Comparison of ENCODE assay signal across 8 mouse cellular contexts in the genomic region with DNA sequence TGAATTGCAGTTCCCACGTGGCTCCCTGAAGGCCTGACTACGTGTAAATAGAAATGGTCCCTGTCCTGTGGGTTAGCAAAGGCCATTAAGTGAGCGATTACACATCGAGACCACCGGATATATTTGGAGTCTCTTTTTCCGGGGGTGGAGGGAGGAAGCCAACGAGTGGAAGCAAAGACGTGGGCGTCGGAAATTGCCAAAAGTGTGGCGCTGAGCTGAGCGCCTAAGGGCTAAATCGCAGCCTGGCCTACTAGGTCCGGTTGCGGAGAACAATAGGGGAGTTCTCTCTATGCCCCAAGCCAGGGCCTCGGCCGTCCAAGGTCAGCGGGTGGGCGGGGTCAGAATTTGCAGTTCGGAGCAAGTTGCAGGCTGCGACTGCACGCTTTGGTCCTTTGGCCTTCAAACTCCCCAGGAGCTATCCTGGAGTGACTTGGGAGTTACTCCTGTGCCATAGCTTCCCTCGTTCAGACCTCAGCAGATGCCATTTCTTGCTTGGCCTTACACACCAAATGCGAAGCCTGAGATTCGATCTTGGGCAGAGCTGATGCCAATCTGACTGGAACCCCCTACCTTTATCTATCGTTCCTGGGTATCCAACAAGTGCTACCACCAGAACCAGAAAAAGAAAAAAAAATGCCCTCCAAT. TPM values are rescaled to one million over a fixed set of nuclear protein-coding genes. Genes with fewer than 3 reads are reported as not detected.
DNase-seq lines count a peak whose midpoint lies in the region; ATAC-seq lines count a peak whose summit lies in the region.

No protein-coding gene starts in this region.

- no peaks in the 10 kb centered on the region for H3K36me3 ChIP-seq in midbrain, embryonic 12.5 days
- no peaks in the 10 kb centered on the region for H3K36me3 ChIP-seq in midbrain, embryonic 15.5 days (replicated peaks)

- peak overlapping the region; percentile 84 for H3K4me2 ChIP-seq in midbrain, embryonic 12.5 days (replicated peaks)
- H3K4me2 ChIP-seq in midbrain, embryonic 15.5 days = no peak overlapping the region

- peak overlapping the region; percentile 7; the same call in 1 of the 2 replicates for H3K4me3 ChIP-seq in midbrain, embryonic 12.5 days
- no peak overlapping the region for H3K4me3 ChIP-seq in midbrain, embryonic 15.5 days

- no peak for ATAC-seq in midbrain, embryonic 12.5 days (ENCODE audit: low FRiP score, low read depth)
- ATAC-seq in midbrain, embryonic 15.5 days (replicated peaks) = no peak
- no peak for ATAC-seq in frontal cortex, adult (ENCODE audit: low TSS enrichment)

- peak; percentile 33 to 59 for DNase-seq in adrenal gland, adult (ENCODE audit: inconsistent age in 2 of 2, low spot score in 1 of 2)
- DNase-seq in adrenal gland, postnatal 25 days = no peak
- peak; percentile 36 for DNase-seq in liver
- peak; percentile 21 for DNase-seq in thymus, postnatal 0 days (ENCODE audit: low spot score)
- no peak for DNase-seq in right cerebral cortex, adult 2 months (ENCODE audit: low spot score in 2 of 2)

- 4% methylated on average over 26 of the region's 26 CpGs for WGBS in midbrain, embryonic 12.5 days
- 6% methylated on average over 26 of the region's 26 CpGs for WGBS in midbrain, embryonic 15.5 days

- peaks cover 46% of the 10 kb centered on the region for H3K27me3 ChIP-seq in midbrain, embryonic 12.5 days
- H3K27me3 ChIP-seq in midbrain, embryonic 15.5 days (replicated peaks) = peaks cover 42% of the 10 kb centered on the region

- no peak overlapping the region for H3K9ac ChIP-seq in midbrain, embryonic 12.5 days (replicated peaks)
- H3K9ac ChIP-seq in midbrain, embryonic 15.5 days = no peak overlapping the region

- no peaks in the 10 kb centered on the region for H3K9me3 ChIP-seq in midbrain, embryonic 12.5 days
- H3K9me3 ChIP-seq in midbrain, embryonic 15.5 days = no peaks in the 10 kb centered on the region

- peaks cover 46% of the 10 kb centered on the region for H3K4me1 ChIP-seq in midbrain, embryonic 12.5 days
- peaks cover 50% of the 10 kb centered on the region for H3K4me1 ChIP-seq in midbrain, embryonic 15.5 days

- H3K27ac ChIP-seq in midbrain, embryonic 12.5 days (replicated peaks) = no peak overlapping the region
- H3K27ac ChIP-seq in midbrain, embryonic 15.5 days = no peak overlapping the region

RNA-seq across cellular contexts. Expression of a gene that starts 2.3 kb away (rescaled TPM):
- total RNA-seq in adrenal gland, postnatal 25 days (2021) = 2.1 TPM in 2 replicates
- polyA plus RNA-seq in midbrain, embryonic 12.5 days (2016; fragmentation: Nextera tagmentation; extraction: Ambion mirVana) = 20.1 and 22.0 TPM in 2 replicates
- polyA plus RNA-seq in midbrain, embryonic 15.5 days (2015; fragmentation: Nextera tagmentation; extraction: Ambion mirVana) = 13.0 and 14.2 TPM in 2 replicates
- 2.0 and 2.2 TPM in 2 replicates for polyA plus RNA-seq in thymus, postnatal 0 days (2015; fragmentation: Nextera tagmentation; extraction: Ambion mirVana)

Comparison
In these comparisons a context has a peak if more than half of its experiments do, and no peak if none do; other contexts are left out.
1. DNase-seq: peak in adrenal gland, adult (2 of 2), liver (single experiment) and thymus, postnatal 0 days (single experiment); none in adrenal gland, postnatal 25 days (single experiment) and right cerebral cortex, adult 2 months (0 of 2).